Mouse (Mus musculus): ENCODE data around the gene Gm47995. TPM values are rescaled to one million over a fixed set of nuclear protein-coding genes. Genes with fewer than 3 reads are reported as not detected.

Gene Gm47995
- polyA plus RNA-seq, 1 experiment from 2014 or later = 0.26 TPM

GRCm38 (mm10) chr1:151220098-151220497 is 21.9 kb downstream of the Gm47995 start:
- no peak overlapping the region for H3K4me3 ChIP-seq (ENCODE audit: low read depth, low read length)
- no peaks in the 10 kb centered on the region for H3K36me3 ChIP-seq (replicated peaks; ENCODE audit: insufficient read depth, low read length)
- peaks cover 16% of the 10 kb centered on the region for H3K4me1 ChIP-seq (ENCODE audit: insufficient read depth)
- H3K9ac ChIP-seq (replicated peaks) = no peak overlapping the region
- no peak for TF ChIP-seq EP300 (IDR thresholded peaks at IDR 0.05; ENCODE audit: low read depth)
- TF ChIP-seq CTCF (IDR thresholded peaks at IDR 0.05; ENCODE audit: low read depth) = no peak
- ATAC-seq = no peak
- H3K4me2 ChIP-seq (ENCODE audit: low read depth, low read length) = no peak overlapping the region
- no peak for DNase-seq
- H3K9me3 ChIP-seq (ENCODE audit: low read length) = no peaks in the 10 kb centered on the region
- WGBS (ENCODE audit: insufficient replicate concordance) = 84% methylated on average over 7 of the region's 7 CpGs
- H3K27me3 ChIP-seq (ENCODE audit: insufficient read depth, low read length) = no peaks in the 10 kb centered on the region
- H3K27ac ChIP-seq (ENCODE audit: low read depth) = no peak overlapping the region

GRCm38 (mm10) chr1:151222561-151223267 is 24.5 kb downstream of the Gm47995 start:
- Histone ChIP-seq H3K9ac (replicated peaks) (no peak overlapping the region), H3K36me3 (replicated peaks; ENCODE audit: insufficient read depth, low read length) (no peaks in the 10 kb centered on the region), H3K4me3 (ENCODE audit: low read depth, low read length) (no peak overlapping the region), H3K27me3 (ENCODE audit: insufficient read depth, low read length) (no peaks in the 10 kb centered on the region), H3K4me1 (ENCODE audit: insufficient read depth) (peaks cover 2% of the 10 kb centered on the region), H3K9me3 (ENCODE audit: low read length) (no peaks in the 10 kb centered on the region), H3K27ac (ENCODE audit: low read depth) (no peak overlapping the region), H3K4me2 (ENCODE audit: low read depth, low read length) (no peak overlapping the region)
- DNase-seq = no peak
- 78% methylated on average over 10 of the region's 10 CpGs for WGBS (ENCODE audit: insufficient replicate concordance)
- 0 out of 2 replicates have a peak, but pooled peaks have one; percentile 10 for TF ChIP-seq CTCF (IDR thresholded peaks at IDR 0.05; ENCODE audit: low read depth)
- TF ChIP-seq EP300 (IDR thresholded peaks at IDR 0.05; ENCODE audit: low read depth) = no peak
- ATAC-seq = no peak

GRCm38 (mm10) chr1:151223377-151223776 is 25.1 kb downstream of the Gm47995 start:
- Histone ChIP-seq H3K36me3 (replicated peaks; ENCODE audit: insufficient read depth, low read length) (no peaks in the 10 kb centered on the region), H3K9ac (replicated peaks) (no peak overlapping the region), H3K9me3 (ENCODE audit: low read length) (no peaks in the 10 kb centered on the region), H3K27me3 (ENCODE audit: insufficient read depth, low read length) (no peaks in the 10 kb centered on the region), H3K4me2 (ENCODE audit: low read depth, low read length) (no peak overlapping the region), H3K4me3 (ENCODE audit: low read depth, low read length) (no peak overlapping the region), H3K4me1 (ENCODE audit: insufficient read depth) (no peaks in the 10 kb centered on the region; the same call in 1 of the 2 replicates), H3K27ac (ENCODE audit: low read depth) (no peak overlapping the region)
- WGBS (ENCODE audit: insufficient replicate concordance) = 60% methylated on average over 1 of the region's 1 CpGs
- ATAC-seq (no peak), DNase-seq (no peak)
- no peak for TF ChIP-seq EP300 (IDR thresholded peaks at IDR 0.05; ENCODE audit: low read depth)
- TF ChIP-seq CTCF (IDR thresholded peaks at IDR 0.05; ENCODE audit: low read depth) = no peak

- WGBS (ENCODE audit: insufficient replicate concordance) = 71% methylated on average over 1 of the region's 1 CpGs
- Histone ChIP-seq H3K4me2 (ENCODE audit: low read depth, low read length) (no peak overlapping the region), H3K9me3 (ENCODE audit: low read length) (no peaks in the 10 kb centered on the region), H3K27me3 (ENCODE audit: insufficient read depth, low read length) (no peaks in the 10 kb centered on the region), H3K4me1 (ENCODE audit: insufficient read depth) (no peaks in the 10 kb centered on the region; the same call in 1 of the 2 replicates), H3K36me3 (replicated peaks; ENCODE audit: insufficient read depth, low read length) (no peaks in the 10 kb centered on the region), H3K4me3 (ENCODE audit: low read depth, low read length) (no peak overlapping the region), H3K9ac (replicated peaks) (no peak overlapping the region), H3K27ac (ENCODE audit: low read depth) (no peak overlapping the region)
- ATAC-seq (no peak), DNase-seq (no peak)
- TF ChIP-seq CTCF (IDR thresholded peaks at IDR 0.05; ENCODE audit: low read depth) (no peak), EP300 (IDR thresholded peaks at IDR 0.05; ENCODE audit: low read depth) (no peak)
Observed at GRCm38 (mm10) chr1:151224536-151224935, 26.3 kb downstream of the Gm47995 start.

GRCm38 (mm10) chr1:151227506-151227905 is 29.3 kb downstream of the Gm47995 start:
- no peak for ATAC-seq
- DNase-seq = no peak
- no peaks in the 10 kb centered on the region for H3K36me3 ChIP-seq (replicated peaks; ENCODE audit: insufficient read depth, low read length)
- no peak overlapping the region for H3K4me3 ChIP-seq (ENCODE audit: low read depth, low read length)
- no peak overlapping the region for H3K9ac ChIP-seq (replicated peaks)
- H3K4me1 ChIP-seq (ENCODE audit: insufficient read depth) = no peaks in the 10 kb centered on the region; the same call in 1 of the 2 replicates
- H3K4me2 ChIP-seq (ENCODE audit: low read depth, low read length) = no peak overlapping the region
- TF ChIP-seq EP300 (IDR thresholded peaks at IDR 0.05; ENCODE audit: low read depth) = no peak
- no peak for TF ChIP-seq CTCF (IDR thresholded peaks at IDR 0.05; ENCODE audit: low read depth)
- H3K27ac ChIP-seq (ENCODE audit: low read depth) = no peak overlapping the region
- WGBS (ENCODE audit: insufficient replicate concordance) = 70% methylated on average over 8 of the region's 8 CpGs
- H3K9me3 ChIP-seq (ENCODE audit: low read length) = no peaks in the 10 kb centered on the region
- no peaks in the 10 kb centered on the region for H3K27me3 ChIP-seq (ENCODE audit: insufficient read depth, low read length)

GRCm38 (mm10) chr1:151228320-151228989 is 30.2 kb downstream of the Gm47995 start:
- TF ChIP-seq CTCF (IDR thresholded peaks at IDR 0.05; ENCODE audit: low read depth) = no peak
- no peak for TF ChIP-seq EP300 (IDR thresholded peaks at IDR 0.05; ENCODE audit: low read depth)
- Histone ChIP-seq H3K9me3 (ENCODE audit: low read length) (no peaks in the 10 kb centered on the region), H3K27me3 (ENCODE audit: insufficient read depth, low read length) (no peaks in the 10 kb centered on the region), H3K4me3 (ENCODE audit: low read depth, low read length) (no peak overlapping the region), H3K27ac (ENCODE audit: low read depth) (no peak overlapping the region), H3K4me2 (ENCODE audit: low read depth, low read length) (no peak overlapping the region), H3K36me3 (replicated peaks; ENCODE audit: insufficient read depth, low read length) (no peaks in the 10 kb centered on the region), H3K9ac (replicated peaks) (no peak overlapping the region), H3K4me1 (ENCODE audit: insufficient read depth) (no peaks in the 10 kb centered on the region; the same call in 1 of the 2 replicates)
- WGBS (ENCODE audit: insufficient replicate concordance) = 71% methylated on average over 1 of the region's 1 CpGs
- DNase-seq (no peak), ATAC-seq (no peak)

Data from liver, postnatal 0 days (tissue).